Mouse (Mus musculus) E14TG2a.4 (cell line): ENCODE results near the gene Sstr5.

Source experiments
- CTCF ChIP-seq: conservative IDR thresholded peaks from 2 replicates; pipeline ENCODE4 v1.5.1; 2014; ENCODE audit warnings: low read length
- NANOG ChIP-seq: IDR thresholded peaks from 2 replicates; pipeline ENCODE4 v1.6.1; 2014; ENCODE audit warnings: borderline replicate concordance, low read length, mixed read lengths
- POU5F1 ChIP-seq: IDR thresholded peaks from 2 replicates; pipeline ENCODE4 v1.6.1; 2014; ENCODE audit warnings: low read length, borderline replicate concordance

DNA sequence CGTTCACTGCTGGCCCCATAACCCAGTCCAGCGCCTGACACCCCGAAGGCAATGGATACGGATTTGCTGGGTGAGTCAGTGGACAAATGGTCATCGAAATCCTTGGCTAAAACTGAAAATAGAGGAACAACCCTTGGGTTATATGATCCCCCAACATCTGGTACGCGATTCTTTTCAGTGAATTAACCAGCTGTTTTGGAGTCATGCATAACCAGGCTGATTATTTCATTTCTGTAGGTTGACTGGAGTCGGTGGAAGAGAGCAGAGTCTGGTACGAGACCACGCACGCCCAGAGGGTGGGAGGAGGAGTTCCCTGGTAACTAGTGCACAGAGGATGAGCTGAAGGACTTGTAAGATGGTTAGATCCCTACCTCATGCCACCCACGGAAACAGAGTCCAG is 25.0 kb upstream of the Sstr5 start:
- TF ChIP-seq CTCF, result no peak
- TF ChIP-seq POU5F1, result no peak
- no peak for TF ChIP-seq NANOG
